Mouse (Mus musculus): ENCODE data around the gene Tsx. TPM values are rescaled to one million over a fixed set of nuclear protein-coding genes. Genes with fewer than 3 reads are reported as not detected.

Gene Tsx
- polyA plus RNA-seq (2014; fragmentation: Nextera tagmentation; extraction: Ambion mirVana): 0.45 and 0.51 TPM in 2 replicates

GRCm38 (mm10) chrX:103414167-103414566 is at the start of gene Tsx:
Gene Tsx (plus strand): TSS chrX:103414467.
- H3K9ac ChIP-seq (ENCODE audit: low read depth, low read length): no peak within 1 kb of the TSS
- no peaks in the 10 kb centered on the region for H3K9me3 ChIP-seq (ENCODE audit: control insufficient read depth, low read length)
- H3K4me3 ChIP-seq (ENCODE audit: low read depth, low read length): no peak within 1 kb of the TSS
- peaks cover 38% of the 10 kb centered on the region for H3K27me3 ChIP-seq (ENCODE audit: control insufficient read depth, insufficient read depth, low read length)
- no peaks in the 10 kb centered on the region for H3K36me3 ChIP-seq (ENCODE audit: control insufficient read depth, insufficient read depth, low read length)
- ATAC-seq (ENCODE audit: low FRiP score) (no peak), DNase-seq (ENCODE audit: low spot score) (no peak)
- no peak within 1 kb of the TSS for H3K4me2 ChIP-seq (replicated peaks; ENCODE audit: low read depth, low read length)
- no peaks in the 10 kb centered on the region for H3K4me1 ChIP-seq (replicated peaks; ENCODE audit: control insufficient read depth, insufficient read depth, low read length)
- H3K27ac ChIP-seq (ENCODE audit: low read depth, low read length): no peak within 1 kb of the TSS
- WGBS: 88% methylated on average over 5 of the region's 5 CpGs

- no peak overlapping the region for H3K27ac ChIP-seq (ENCODE audit: low read depth, low read length)
- no peak overlapping the region for H3K4me2 ChIP-seq (replicated peaks; ENCODE audit: low read depth, low read length)
- WGBS: 57% methylated on average over 5 of the region's 5 CpGs
- no peaks in the 10 kb centered on the region for H3K36me3 ChIP-seq (ENCODE audit: control insufficient read depth, insufficient read depth, low read length)
- H3K4me1 ChIP-seq (replicated peaks; ENCODE audit: control insufficient read depth, insufficient read depth, low read length): no peaks in the 10 kb centered on the region
- DNase-seq (ENCODE audit: low spot score) (no peak), ATAC-seq (ENCODE audit: low FRiP score) (no peak)
- H3K9ac ChIP-seq (ENCODE audit: low read depth, low read length): no peak overlapping the region
- H3K4me3 ChIP-seq (ENCODE audit: low read depth, low read length): no peak overlapping the region
- H3K9me3 ChIP-seq (ENCODE audit: control insufficient read depth, low read length): no peaks in the 10 kb centered on the region
- peaks cover 7% of the 10 kb centered on the region; the same call in 1 of the 2 replicates for H3K27me3 ChIP-seq (ENCODE audit: control insufficient read depth, insufficient read depth, low read length)
These were observed 48.1 kb upstream of the Tsx start for GRCm38 (mm10) chrX:103366201-103366600.

GRCm38 (mm10) chrX:103368650-103369049 is 45.6 kb upstream of the Tsx start:
- WGBS: 53% methylated on average over 3 of the region's 3 CpGs
- no peak overlapping the region for H3K4me3 ChIP-seq (ENCODE audit: low read depth, low read length)
- no peak for DNase-seq (ENCODE audit: low spot score)
- no peak overlapping the region for H3K4me2 ChIP-seq (replicated peaks; ENCODE audit: low read depth, low read length)
- H3K36me3 ChIP-seq (ENCODE audit: control insufficient read depth, insufficient read depth, low read length): no peaks in the 10 kb centered on the region
- no peaks in the 10 kb centered on the region for H3K4me1 ChIP-seq (replicated peaks; ENCODE audit: control insufficient read depth, insufficient read depth, low read length)
- no peak for ATAC-seq (ENCODE audit: low FRiP score)
- no peak overlapping the region for H3K9ac ChIP-seq (ENCODE audit: low read depth, low read length)
- peaks cover 7% of the 10 kb centered on the region; the same call in 1 of the 2 replicates for H3K27me3 ChIP-seq (ENCODE audit: control insufficient read depth, insufficient read depth, low read length)
- no peaks in the 10 kb centered on the region for H3K9me3 ChIP-seq (ENCODE audit: control insufficient read depth, low read length)
- H3K27ac ChIP-seq (ENCODE audit: low read depth, low read length): no peak overlapping the region

GRCm38 (mm10) chrX:103371221-103371620 is 43.0 kb upstream of the Tsx start:
- Histone ChIP-seq H3K36me3 (ENCODE audit: control insufficient read depth, insufficient read depth, low read length) (no peaks in the 10 kb centered on the region), H3K9ac (ENCODE audit: low read depth, low read length) (no peak overlapping the region), H3K27ac (ENCODE audit: low read depth, low read length) (no peak overlapping the region), H3K4me1 (replicated peaks; ENCODE audit: control insufficient read depth, insufficient read depth, low read length) (no peaks in the 10 kb centered on the region), H3K4me2 (replicated peaks; ENCODE audit: low read depth, low read length) (no peak overlapping the region), H3K9me3 (ENCODE audit: control insufficient read depth, low read length) (no peaks in the 10 kb centered on the region), H3K27me3 (ENCODE audit: control insufficient read depth, insufficient read depth, low read length) (peaks cover 6% of the 10 kb centered on the region; the same call in 1 of the 2 replicates), H3K4me3 (ENCODE audit: low read depth, low read length) (no peak overlapping the region)
- DNase-seq (ENCODE audit: low spot score) (no peak), ATAC-seq (ENCODE audit: low FRiP score) (no peak)
- WGBS: 73% methylated on average over 2 of the region's 2 CpGs

- Histone ChIP-seq H3K9me3 (ENCODE audit: control insufficient read depth, low read length) (no peaks in the 10 kb centered on the region), H3K4me2 (replicated peaks; ENCODE audit: low read depth, low read length) (no peak overlapping the region), H3K27ac (ENCODE audit: low read depth, low read length) (no peak overlapping the region), H3K4me3 (ENCODE audit: low read depth, low read length) (no peak overlapping the region), H3K27me3 (ENCODE audit: control insufficient read depth, insufficient read depth, low read length) (peaks cover 6% of the 10 kb centered on the region; the same call in 1 of the 2 replicates), H3K36me3 (ENCODE audit: control insufficient read depth, insufficient read depth, low read length) (no peaks in the 10 kb centered on the region), H3K9ac (ENCODE audit: low read depth, low read length) (no peak overlapping the region), H3K4me1 (replicated peaks; ENCODE audit: control insufficient read depth, insufficient read depth, low read length) (no peaks in the 10 kb centered on the region)
- DNase-seq (ENCODE audit: low spot score) (peak; percentile 26), ATAC-seq (ENCODE audit: low FRiP score) (no peak)
- 31% methylated on average over 2 of the region's 2 CpGs for WGBS
These were observed 42.6 kb upstream of the Tsx start for GRCm38 (mm10) chrX:103371627-103372026.

GRCm38 (mm10) chrX:103374250-103374649 is 40.0 kb upstream of the Tsx start:
- H3K27me3 ChIP-seq (ENCODE audit: control insufficient read depth, insufficient read depth, low read length): peaks cover 9% of the 10 kb centered on the region; the same call in 1 of the 2 replicates

GRCm38 (mm10) chrX:103384528-103384927 is 29.7 kb upstream of the Tsx start:
- Histone ChIP-seq H3K36me3 (ENCODE audit: control insufficient read depth, insufficient read depth, low read length) (no peaks in the 10 kb centered on the region), H3K4me1 (replicated peaks; ENCODE audit: control insufficient read depth, insufficient read depth, low read length) (no peaks in the 10 kb centered on the region), H3K9ac (ENCODE audit: low read depth, low read length) (no peak overlapping the region), H3K27me3 (ENCODE audit: control insufficient read depth, insufficient read depth, low read length) (peaks cover 13% of the 10 kb centered on the region), H3K4me2 (replicated peaks; ENCODE audit: low read depth, low read length) (no peak overlapping the region), H3K4me3 (ENCODE audit: low read depth, low read length) (no peak overlapping the region), H3K9me3 (ENCODE audit: control insufficient read depth, low read length) (no peaks in the 10 kb centered on the region), H3K27ac (ENCODE audit: low read depth, low read length) (no peak overlapping the region)
- DNase-seq (ENCODE audit: low spot score): no peak
- WGBS: 87% methylated on average over 3 of the region's 3 CpGs
- ATAC-seq (ENCODE audit: low FRiP score): no peak

More at GRCm38 (mm10) chrX:103374250-103374649, 40.0 kb upstream of the Tsx start:
- ATAC-seq (ENCODE audit: low FRiP score) (no peak), DNase-seq (ENCODE audit: low spot score) (peak; percentile 18)
- no peak overlapping the region for H3K4me3 ChIP-seq (ENCODE audit: low read depth, low read length)
- WGBS: 64% methylated on average over 5 of the region's 5 CpGs
- H3K4me1 ChIP-seq (replicated peaks; ENCODE audit: control insufficient read depth, insufficient read depth, low read length): no peaks in the 10 kb centered on the region
- H3K9me3 ChIP-seq (ENCODE audit: control insufficient read depth, low read length): no peaks in the 10 kb centered on the region
- no peak overlapping the region for H3K4me2 ChIP-seq (replicated peaks; ENCODE audit: low read depth, low read length)
- H3K9ac ChIP-seq (ENCODE audit: low read depth, low read length): no peak overlapping the region
- H3K27ac ChIP-seq (ENCODE audit: low read depth, low read length): no peak overlapping the region
- H3K36me3 ChIP-seq (ENCODE audit: control insufficient read depth, insufficient read depth, low read length): no peaks in the 10 kb centered on the region

GRCm38 (mm10) chrX:103388131-103388530 is 26.1 kb upstream of the Tsx start:
- H3K4me2 ChIP-seq (replicated peaks; ENCODE audit: low read depth, low read length): no peak overlapping the region
- H3K27ac ChIP-seq (ENCODE audit: low read depth, low read length): no peak overlapping the region
- no peaks in the 10 kb centered on the region for H3K9me3 ChIP-seq (ENCODE audit: control insufficient read depth, low read length)
- no peak overlapping the region for H3K4me3 ChIP-seq (ENCODE audit: low read depth, low read length)
- ATAC-seq (ENCODE audit: low FRiP score) (no peak), DNase-seq (ENCODE audit: low spot score) (no peak)
- H3K36me3 ChIP-seq (ENCODE audit: control insufficient read depth, insufficient read depth, low read length): no peaks in the 10 kb centered on the region
- H3K4me1 ChIP-seq (replicated peaks; ENCODE audit: control insufficient read depth, insufficient read depth, low read length): no peaks in the 10 kb centered on the region
- WGBS: 81% methylated on average over 3 of the region's 3 CpGs
- no peak overlapping the region for H3K9ac ChIP-seq (ENCODE audit: low read depth, low read length)
- H3K27me3 ChIP-seq (ENCODE audit: control insufficient read depth, insufficient read depth, low read length): peaks cover 16% of the 10 kb centered on the region

GRCm38 (mm10) chrX:103393841-103394240 is 20.4 kb upstream of the Tsx start:
- DNase-seq (ENCODE audit: low spot score): no peak
- 71% methylated on average over 1 of the region's 1 CpGs for WGBS
- no peaks in the 10 kb centered on the region for H3K36me3 ChIP-seq (ENCODE audit: control insufficient read depth, insufficient read depth, low read length)
- peaks cover 17% of the 10 kb centered on the region; the same call in 1 of the 2 replicates for H3K27me3 ChIP-seq (ENCODE audit: control insufficient read depth, insufficient read depth, low read length)
- no peak overlapping the region for H3K4me2 ChIP-seq (replicated peaks; ENCODE audit: low read depth, low read length)
- no peaks in the 10 kb centered on the region for H3K9me3 ChIP-seq (ENCODE audit: control insufficient read depth, low read length)
- H3K9ac ChIP-seq (ENCODE audit: low read depth, low read length): no peak overlapping the region
- no peaks in the 10 kb centered on the region for H3K4me1 ChIP-seq (replicated peaks; ENCODE audit: control insufficient read depth, insufficient read depth, low read length)
- ATAC-seq (ENCODE audit: low FRiP score): no peak
- no peak overlapping the region for H3K4me3 ChIP-seq (ENCODE audit: low read depth, low read length)
- no peak overlapping the region for H3K27ac ChIP-seq (ENCODE audit: low read depth, low read length)
